Mouse (Mus musculus) lung, postnatal 25 days (tissue): Measurements from ENCODE around the gene Gm17657.

Experiments used
- DNase-seq: peaks from one replicate; pipeline ENCODE4 v3.0.0; 2022; ENCODE audit warnings: low spot score

The Gm17657 gene

DNA sequence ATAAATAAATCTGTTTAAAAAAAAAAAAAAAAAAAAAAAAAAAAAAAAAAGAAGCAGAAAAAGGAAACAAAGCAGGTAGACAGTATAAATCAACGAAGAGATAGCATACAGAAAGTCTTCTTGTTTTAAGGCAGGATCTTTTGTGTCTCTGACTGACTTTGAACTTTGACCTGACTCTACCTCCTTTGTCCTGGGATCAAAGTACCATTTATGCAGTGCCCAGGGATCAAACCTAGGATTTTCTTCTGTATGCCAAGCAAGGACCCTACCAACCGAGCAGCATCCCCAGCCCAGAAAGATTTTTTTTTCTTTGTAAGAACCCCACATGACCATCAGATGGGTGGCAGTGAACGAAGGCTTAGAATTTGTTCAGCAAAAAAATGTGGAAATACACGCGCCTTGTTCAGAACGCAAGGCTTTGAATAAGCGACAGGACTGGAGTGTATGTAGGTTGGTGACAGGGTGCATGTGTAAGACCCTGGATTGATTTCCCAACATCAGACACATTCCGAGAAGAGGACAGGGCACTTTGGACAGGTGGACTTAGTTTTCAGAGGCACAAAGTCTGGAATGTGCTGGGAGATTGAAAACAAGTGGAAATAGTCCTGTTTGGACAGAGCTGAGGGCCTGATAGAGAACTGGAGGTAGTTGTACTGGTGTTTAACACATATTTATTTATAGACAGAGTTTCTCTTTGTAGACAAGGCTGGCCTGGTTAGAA is 61.0 kb downstream of the Gm17657 start:
- DNase-seq, result no peak

DNA sequence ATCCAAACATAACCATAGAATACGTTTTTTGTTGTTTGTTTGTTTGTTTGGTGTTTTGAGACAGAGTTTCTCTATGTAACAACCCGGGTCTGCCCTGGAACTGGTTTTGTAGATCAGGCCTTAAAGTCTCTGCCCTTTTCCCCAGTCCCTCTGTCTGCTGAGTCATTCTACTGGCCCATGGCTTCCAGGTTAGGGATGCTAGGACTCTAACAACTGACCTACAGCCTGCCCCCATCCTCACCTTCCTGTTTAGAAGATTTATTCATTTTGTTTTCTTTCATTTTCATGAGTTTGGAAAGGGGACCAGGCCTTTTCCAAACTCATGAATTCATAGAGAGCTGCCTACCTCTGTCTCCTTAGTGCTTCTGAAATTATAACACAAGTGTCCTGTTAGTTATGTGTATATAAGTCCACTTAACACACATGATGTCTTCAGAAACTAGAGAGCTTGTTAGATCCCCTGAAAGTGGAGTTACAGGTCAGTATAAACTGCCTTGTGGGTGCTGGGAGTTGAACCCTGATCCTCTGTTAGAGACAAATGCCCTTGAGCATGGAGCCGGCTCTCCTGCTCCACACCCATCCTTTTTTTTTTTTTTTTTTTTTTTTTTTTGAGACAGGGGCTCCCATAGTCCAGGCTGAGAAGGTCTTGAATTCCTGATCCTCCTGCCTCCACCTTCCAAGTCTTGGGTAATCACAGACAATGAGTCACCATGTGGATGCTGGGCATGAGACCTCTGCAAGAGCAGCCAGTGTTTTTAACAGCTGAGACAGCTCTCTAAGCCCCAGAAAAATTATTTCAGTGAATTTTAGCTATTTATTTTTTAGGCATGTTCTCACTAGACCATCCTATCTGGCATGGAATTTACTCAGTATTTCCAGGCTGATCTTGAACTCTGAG is 63.9 kb downstream of the Gm17657 start:
- no peak for DNase-seq

DNA sequence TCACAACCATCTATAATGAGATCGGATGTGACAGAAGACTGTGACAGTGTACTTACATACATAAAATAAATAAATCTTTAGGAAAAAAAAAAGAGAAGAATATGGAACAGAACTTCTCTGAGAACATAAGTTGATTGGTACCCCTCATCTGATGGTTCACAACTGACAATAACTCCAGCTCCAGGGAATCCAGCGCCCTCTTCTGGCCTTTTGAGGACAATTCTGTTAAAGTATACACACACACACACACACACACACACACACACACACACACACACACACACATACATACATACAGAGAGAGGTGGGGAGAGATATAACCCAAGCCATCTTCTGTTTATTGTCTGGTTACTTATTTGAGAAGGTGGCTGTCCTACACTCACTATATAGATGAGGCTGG is 65.0 kb downstream of the Gm17657 start:
- DNase-seq, result no peak

DNA sequence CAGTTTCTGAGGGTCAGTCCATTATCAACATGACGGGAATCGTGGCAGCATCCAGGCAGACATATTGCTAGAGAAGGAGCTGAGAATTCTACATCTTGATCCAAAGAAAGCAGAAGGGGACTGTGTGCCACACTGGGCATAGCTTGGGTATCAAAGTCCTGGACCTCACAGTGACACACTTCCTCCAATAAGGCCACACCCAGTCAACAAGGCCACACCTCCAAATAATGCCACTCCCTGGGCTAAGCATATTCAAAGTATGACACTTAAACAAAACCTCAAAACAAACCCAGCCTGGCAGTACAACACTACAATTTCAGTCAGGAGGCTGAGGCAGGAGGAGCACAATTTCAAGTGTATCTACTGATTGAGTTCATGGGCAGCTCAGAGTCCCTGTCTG is 66.2 kb downstream of the Gm17657 start:
- DNase-seq, result no peak

DNA sequence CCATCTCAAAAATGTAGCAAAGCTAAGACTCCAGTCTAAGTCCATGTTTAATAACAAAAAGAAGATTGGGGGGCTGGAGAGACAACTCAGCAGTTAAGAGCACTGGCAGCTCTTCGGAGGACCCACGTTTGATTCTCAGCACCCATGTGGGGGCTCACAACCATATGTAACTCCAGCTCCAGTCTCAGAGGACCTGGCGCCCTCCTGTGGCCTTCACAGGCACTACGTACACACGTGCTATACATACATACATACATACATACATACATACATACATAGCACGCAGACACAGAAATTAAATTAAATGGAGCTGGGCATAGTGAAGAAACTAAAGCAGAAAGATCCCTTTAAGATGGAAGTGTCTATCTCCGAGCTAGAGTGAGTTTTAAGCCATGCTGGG is 66.8 kb downstream of the Gm17657 start:
- no peak for DNase-seq

DNA sequence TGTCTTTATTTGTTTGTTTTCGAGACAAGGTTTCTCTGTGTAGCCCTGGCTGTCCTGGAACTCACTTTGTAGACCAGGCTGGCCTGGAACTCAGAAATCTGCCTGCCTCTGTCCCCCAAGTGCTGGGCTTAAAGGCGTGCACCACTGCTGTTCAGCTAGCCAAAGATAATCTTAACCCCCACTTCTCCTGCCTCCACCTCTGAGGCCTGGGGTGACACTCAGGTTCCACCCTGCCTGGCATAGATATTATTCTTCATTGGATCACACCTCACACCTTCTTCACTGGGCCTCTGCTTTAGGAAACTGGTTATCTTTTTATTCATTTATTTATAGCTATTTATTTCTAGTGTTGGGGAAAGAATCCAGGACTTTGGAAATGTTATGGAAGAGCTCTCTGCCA is 69.2 kb downstream of the Gm17657 start:
- no peak for DNase-seq

DNA sequence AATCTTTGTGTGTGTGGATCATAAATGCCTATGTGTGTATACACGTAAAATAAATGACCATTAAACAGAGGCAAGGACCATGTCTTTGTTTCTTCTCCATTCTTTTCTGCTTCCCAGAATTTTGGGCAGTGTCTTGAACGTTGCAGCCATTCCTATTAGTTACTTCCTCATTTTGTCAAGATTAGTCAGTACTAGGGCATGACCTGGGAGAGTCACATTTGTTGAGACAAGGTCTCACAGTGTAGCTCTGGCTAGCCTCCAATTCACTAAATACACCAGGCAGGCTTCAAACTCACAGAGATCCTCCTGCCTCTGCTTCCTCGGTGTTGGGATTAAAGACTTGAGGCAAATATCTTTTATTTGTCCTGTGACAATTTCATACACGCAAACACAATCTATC is 71.2 kb downstream of the Gm17657 start:
- no peak for DNase-seq

DNA sequence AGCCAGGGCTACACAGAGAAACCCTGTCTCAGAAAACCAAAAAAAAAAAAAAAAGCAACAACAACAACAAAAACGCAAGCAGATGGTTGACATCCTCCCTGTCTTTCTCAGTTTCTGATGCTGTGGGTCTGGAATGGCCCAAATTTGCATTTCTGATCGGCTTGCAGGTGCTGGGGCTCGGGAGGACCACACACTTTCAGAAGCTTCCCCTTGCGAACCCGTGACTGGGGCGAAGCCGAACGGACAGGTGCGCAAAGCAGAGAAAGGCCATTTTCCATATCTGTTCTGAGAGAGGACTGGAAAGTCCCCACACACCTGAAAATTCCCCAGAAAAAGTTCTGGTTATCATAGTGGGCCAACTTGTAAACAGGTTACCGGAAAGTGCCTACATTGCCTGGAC is 72.1 kb downstream of the Gm17657 start:
- DNase-seq, result no peak

DNA sequence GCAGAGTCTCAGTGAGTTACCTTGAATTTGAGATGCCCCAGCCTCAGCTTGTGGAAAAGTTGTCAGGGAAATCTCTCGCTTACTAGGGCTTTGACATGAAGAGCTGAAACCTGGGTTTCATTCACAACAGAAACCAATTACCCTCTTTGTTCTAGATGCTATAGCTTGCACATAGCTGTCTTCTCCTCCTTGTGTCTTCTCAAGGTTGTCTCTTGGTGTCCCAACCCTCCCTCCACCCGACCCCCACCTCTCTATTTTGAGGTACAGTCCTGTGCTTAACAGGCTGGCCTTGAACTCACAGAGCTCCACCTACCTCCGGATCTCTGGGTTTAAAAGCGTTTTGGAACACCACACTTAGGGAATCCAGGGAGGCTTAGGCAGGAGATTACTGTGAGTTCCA is 73.0 kb downstream of the Gm17657 start:
- DNase-seq, result no peak

DNA sequence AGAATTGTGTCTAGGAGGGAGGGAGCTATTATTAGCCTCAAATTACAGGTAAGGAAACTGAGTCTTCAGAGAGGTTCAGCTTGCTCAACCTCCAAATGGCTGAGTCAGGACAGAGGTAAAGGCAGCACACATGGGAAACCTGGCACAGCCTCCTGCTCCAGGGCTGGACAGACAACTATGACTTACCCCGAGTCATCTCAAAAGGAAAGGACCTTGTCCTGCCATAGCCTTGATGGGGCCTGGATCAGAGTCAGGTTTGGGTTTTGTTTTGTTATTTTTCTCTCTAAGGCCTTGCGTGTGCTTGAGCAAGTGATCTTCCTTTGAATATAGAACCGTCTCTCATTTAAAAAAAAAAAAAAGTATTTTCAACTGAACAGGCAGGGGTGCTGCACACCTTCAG is 74.3 kb downstream of the Gm17657 start:
- no peak for DNase-seq

DNA sequence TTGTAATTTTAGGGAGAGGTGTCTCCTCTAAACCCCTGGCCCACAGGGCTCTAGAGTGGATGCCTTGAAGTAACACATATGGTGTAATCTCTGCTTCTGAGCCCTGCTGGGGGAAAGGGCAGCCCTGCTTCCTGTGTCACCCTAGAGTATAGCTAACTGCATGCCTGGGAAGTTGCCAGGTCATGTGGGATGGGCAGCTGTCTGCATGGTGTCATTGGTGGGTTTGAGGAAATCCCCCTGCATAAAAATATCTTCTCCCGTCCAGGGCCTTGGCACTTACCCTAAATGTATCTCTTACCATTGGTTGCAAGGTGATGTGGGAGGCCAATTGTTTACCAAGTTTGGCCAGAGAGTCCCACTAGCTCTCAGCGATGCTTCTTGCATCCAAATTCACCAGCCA is 75.4 kb downstream of the Gm17657 start:
- no peak for DNase-seq

DNA sequence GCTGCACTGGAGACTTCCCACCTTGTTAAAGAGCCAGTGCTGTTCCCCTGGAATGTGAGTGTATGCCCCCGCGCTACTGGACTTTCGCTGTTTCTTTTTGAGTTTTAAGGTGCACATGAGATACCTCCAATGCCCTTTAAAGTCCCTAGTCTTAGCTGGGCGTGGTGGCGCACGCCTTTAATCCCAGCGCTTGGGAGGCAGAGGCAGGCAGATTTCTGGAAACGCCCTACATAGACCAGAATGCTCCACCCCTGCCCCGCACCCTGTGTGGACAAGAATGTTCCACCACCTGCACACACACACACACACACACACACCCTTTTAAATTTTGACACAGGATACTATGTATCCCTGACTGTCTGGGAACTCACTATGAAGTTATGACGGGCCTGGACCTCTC is 76.0 kb downstream of the Gm17657 start:
- DNase-seq, result no peak
